Mouse (Mus musculus) kidney, postnatal 4 days (tissue): ENCODE results near the gene Ankrd54.
"Not testable (repeated sequence)": the region's sequence is repeated elsewhere in the genome, so short reads cannot be mapped to it uniquely, and the experiment has no call there.

Experiments
- DNase-seq, 2 experiments: peaks; one replicate each; pipeline ENCODE4 v3.0.0; 2021; ENCODE audit warnings: mixed read lengths in 2 of 2

The Ankrd54 gene

GRCm38 (mm10) chr15:79013382-79013781 is 49.3 kb downstream of the Ankrd54 start:
- no peak for DNase-seq

GRCm38 (mm10) chr15:79011550-79011949 is 51.1 kb downstream of the Ankrd54 start:
- DNase-seq = no peak

- DNase-seq = no peak
Measured at GRCm38 (mm10) chr15:79009734-79010133, 53.0 kb downstream of the Ankrd54 start.

DNA sequence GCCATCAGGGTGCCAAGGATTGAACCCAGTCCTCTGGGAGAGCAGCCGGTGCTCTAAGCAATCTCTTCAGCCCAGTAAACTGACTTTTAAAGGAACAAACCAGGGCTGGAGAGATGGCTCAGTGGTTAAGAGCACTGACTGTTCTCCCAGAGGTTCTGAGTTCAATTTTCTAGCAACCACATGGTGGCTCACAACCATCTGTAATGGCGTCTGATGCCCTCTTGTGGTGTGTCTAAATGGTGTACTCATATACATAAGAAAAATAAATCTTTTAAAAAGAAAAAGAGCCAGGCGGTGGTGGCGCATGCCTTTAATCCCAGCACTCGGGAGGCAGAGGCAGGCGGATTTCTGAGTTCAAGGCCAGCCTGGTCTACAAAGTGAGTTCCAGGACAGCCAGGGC is 54.9 kb downstream of the Ankrd54 start:
- not testable (repeated sequence) for DNase-seq

- DNase-seq = no peak
Measured at GRCm38 (mm10) chr15:79007059-79007458, 55.6 kb downstream of the Ankrd54 start.

- no peak for DNase-seq
Measured at GRCm38 (mm10) chr15:79006638-79007037, 56.1 kb downstream of the Ankrd54 start.

DNA sequence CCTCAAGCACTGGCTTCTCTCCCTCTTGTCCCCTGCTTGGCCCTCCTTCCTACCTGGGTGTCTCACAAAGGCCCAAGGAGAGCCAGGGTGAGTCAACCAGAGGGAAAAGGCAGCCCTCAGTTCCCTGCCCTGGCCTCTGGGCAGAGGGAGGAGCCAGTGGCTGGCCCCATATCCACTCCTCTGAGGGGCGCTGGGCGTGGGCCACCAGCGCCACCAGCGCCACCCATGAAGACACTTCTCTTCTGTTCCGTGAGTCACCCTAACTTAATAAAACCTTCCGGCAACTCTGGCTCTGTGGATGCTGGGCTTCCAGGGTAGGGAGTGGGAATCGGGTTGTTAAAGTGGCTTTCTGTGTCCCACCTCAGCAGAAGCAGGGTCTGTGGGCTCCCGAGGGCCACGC is 57.1 kb downstream of the Ankrd54 start:
- no peak for DNase-seq
